Mouse (Mus musculus) forebrain, embryonic 11.5 days (tissue): ENCODE data around the gene Rnd3. TPM values are rescaled to one million over a fixed set of nuclear protein-coding genes. Genes with fewer than 3 reads are reported as not detected.

Experiments used
- ATAC-seq: fragments of 200-750 bp; cut with Nextera tagmentation; replicated peaks from 2 replicates; pipeline ENCODE4 v1.8.0; 2017; ENCODE audit warnings: moderate TSS enrichment; ENCODE audit not compliant: low FRiP score
- DNase-seq: peaks from one replicate; pipeline ENCODE4 v3.0.0-alpha.2; 2017; ENCODE audit warnings: low spot score
- H3K27ac ChIP-seq: fragments of 300-500 bp; sonication (generic); 2 replicates; pipeline ENCODE4 v1.5.1; 2014; ENCODE audit warnings: low read depth, low read length
- H3K27me3 ChIP-seq: fragments of 300-500 bp; sonication (generic); 2 replicates; pipeline ENCODE4 v1.6.1; 2014; ENCODE audit warnings: mild to moderate bottlenecking, low read length, mixed read lengths; ENCODE audit not compliant: control insufficient read depth, insufficient read depth
- H3K36me3 ChIP-seq: fragments of 300-500 bp; sonication (generic); 2 replicates; pipeline ENCODE4 v1.6.1; 2014; ENCODE audit warnings: mild to moderate bottlenecking, low read length, moderate library complexity, mixed read lengths; ENCODE audit not compliant: control insufficient read depth, insufficient read depth
- H3K4me1 ChIP-seq: fragments of 300-500 bp; sonication (generic); replicated peaks from 2 replicates; pipeline ENCODE4 v1.6.1; 2014; ENCODE audit warnings: low read length, mixed read lengths; ENCODE audit not compliant: control insufficient read depth, insufficient read depth
- H3K4me2 ChIP-seq: fragments of 300-500 bp; sonication (generic); 2 replicates; pipeline ENCODE4 v1.6.1; 2014; ENCODE audit warnings: low read depth, mild to moderate bottlenecking, low read length, moderate library complexity, mixed read lengths; ENCODE audit not compliant: severe bottlenecking
- H3K4me3 ChIP-seq: fragments of 300-500 bp; sonication (generic); 2 replicates; pipeline ENCODE4 v1.5.1; 2014; ENCODE audit warnings: low read depth, low read length
- H3K9ac ChIP-seq: fragments of 300-500 bp; sonication (generic); 2 replicates; pipeline ENCODE4 v1.6.1; 2014; ENCODE audit warnings: low read length
- H3K9me3 ChIP-seq: fragments of 300-500 bp; sonication (generic); 2 replicates; pipeline ENCODE4 v1.6.1; 2016; ENCODE audit warnings: low read length, mixed read lengths; ENCODE audit not compliant: control insufficient read depth
- WGBS: fragments of 180-500 bp; shearing (Covaris S2); extraction: QIAGEN DNeasy Blood & Tissue Kit; methylation state at CpG from one replicate; pipeline ENCODE4 v1.1.7; 2014; 5-methylcytosine and 5-hydroxymethylcytosine counted together
- polyA plus RNA-seq: library from polyadenylated mRNA; unstranded; fragments of >200 nt; fragmentation: Nextera tagmentation; extraction: Ambion mirVana; gene quantifications from 2 replicates; pipeline ENCODE4 v1.2.1, GENCODE M21; 2014

Rnd3 gene
- polyA plus RNA-seq, 1 experiment from 2014 or later = 163 TPM

GRCm38 (mm10) chr2:51148454-51148853, 457 bp downstream of the Rnd3 start:
- Histone ChIP-seq H3K27ac (peak overlapping the region; percentile 70; the same call in 1 of the 2 replicates), H3K9me3 (no peaks in the 10 kb centered on the region), H3K4me1 (peaks cover 4% of the 10 kb centered on the region; the same call in 1 of the 2 replicates), H3K9ac (peak overlapping the region; percentile 84), H3K27me3 (no peaks in the 10 kb centered on the region), H3K4me3 (peak overlapping the region; percentile 98), H3K4me2 (peak overlapping the region; percentile 68), H3K36me3 (no peaks in the 10 kb centered on the region)
- DNase-seq = peak; percentile 78
- ATAC-seq = peak; percentile 31
- under 1% methylated on average over 20 of the region's 20 CpGs for WGBS

GRCm38 (mm10) chr2:51148065-51148407, 875 bp downstream of the Rnd3 start:
- Histone ChIP-seq H3K27me3 (no peaks in the 10 kb centered on the region), H3K4me3 (peak overlapping the region; percentile 98), H3K9me3 (no peaks in the 10 kb centered on the region), H3K4me1 (peaks cover 7% of the 10 kb centered on the region), H3K9ac (peak overlapping the region; percentile 84), H3K36me3 (no peaks in the 10 kb centered on the region), H3K4me2 (peak overlapping the region; percentile 68), H3K27ac (peak overlapping the region; percentile 83)
- ATAC-seq (peak; percentile 31; the same call in 1 of the 2 replicates), DNase-seq (no peak)
- under 1% methylated on average over 20 of the region's 20 CpGs for WGBS

- DNase-seq = peak; percentile 86
- no peaks in the 10 kb centered on the region for H3K36me3 ChIP-seq
- ATAC-seq = peak; percentile 62
- under 1% methylated on average over 40 of the region's 45 CpGs for WGBS
- H3K27ac ChIP-seq = peak overlapping the region; percentile 83
- no peaks in the 10 kb centered on the region for H3K27me3 ChIP-seq
- peaks cover 8% of the 10 kb centered on the region for H3K4me1 ChIP-seq
- H3K4me2 ChIP-seq = peak overlapping the region; percentile 68
- peak overlapping the region; percentile 98 for H3K4me3 ChIP-seq
- no peaks in the 10 kb centered on the region for H3K9me3 ChIP-seq
- H3K9ac ChIP-seq = peak overlapping the region; percentile 84
Measured at GRCm38 (mm10) chr2:51147318-51148064, 1.4 kb downstream of the Rnd3 start.

DNA sequence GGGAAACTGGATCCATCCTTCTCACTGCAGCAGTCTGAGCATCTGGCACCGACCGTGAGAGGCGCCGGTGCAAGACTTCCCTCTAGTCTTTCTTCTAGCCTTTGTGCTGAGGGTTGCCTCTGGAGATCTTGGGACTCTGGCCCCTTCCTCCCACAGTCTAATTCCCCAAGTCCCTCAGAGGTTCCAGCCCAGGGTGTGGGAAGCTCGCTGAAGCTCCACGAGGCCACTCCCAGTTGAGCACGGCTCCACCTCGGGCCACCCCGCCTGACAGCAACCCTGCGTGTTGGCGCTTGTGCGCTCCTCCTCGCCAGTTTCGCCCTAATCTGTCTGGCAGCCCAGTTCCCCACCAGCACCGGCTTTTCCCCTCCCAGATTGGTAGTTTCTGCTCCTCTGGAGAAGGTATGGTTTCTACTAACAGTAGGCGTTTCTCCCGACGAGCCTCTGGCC, 2.0 kb downstream of the Rnd3 start:
- Histone ChIP-seq H3K36me3 (no peaks in the 10 kb centered on the region), H3K27ac (peak overlapping the region; percentile 83), H3K4me1 (peaks cover 9% of the 10 kb centered on the region), H3K4me3 (peak overlapping the region; percentile 98), H3K9ac (peak overlapping the region; percentile 84), H3K4me2 (peak overlapping the region; percentile 68), H3K9me3 (no peaks in the 10 kb centered on the region), H3K27me3 (no peaks in the 10 kb centered on the region)
- DNase-seq (peak; percentile 86), ATAC-seq (peak; percentile 60)
- under 1% methylated on average over 18 of the region's 18 CpGs for WGBS

DNA sequence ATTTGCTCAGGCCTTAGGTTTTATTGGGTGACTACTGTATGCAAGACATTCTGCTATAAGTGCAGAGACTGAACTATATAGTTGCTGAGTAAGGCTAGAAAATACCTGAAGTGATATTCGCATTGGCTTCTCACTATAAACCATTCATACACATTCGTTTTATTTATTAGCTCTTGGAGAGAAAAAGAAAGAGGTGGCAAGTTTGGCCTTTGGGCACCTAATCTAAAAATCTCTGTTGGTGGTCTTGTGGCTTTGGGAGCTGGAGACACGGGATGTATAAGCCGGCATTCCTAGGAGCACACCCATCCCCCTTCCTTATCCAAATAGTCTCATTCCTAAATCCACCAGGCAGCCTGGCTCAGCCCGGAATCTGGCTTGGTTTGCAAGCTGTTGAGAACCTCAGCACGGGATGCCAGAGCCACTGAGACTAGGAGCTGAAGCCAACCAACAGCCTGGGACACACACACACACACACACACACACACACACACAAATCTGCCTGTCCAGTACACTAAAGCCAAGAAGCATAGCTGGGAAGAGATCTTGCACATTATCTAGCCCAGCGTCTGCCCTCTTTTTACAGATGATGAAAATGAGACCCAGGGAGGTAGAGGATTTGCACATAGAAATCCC, 3.0 kb downstream of the Rnd3 start:
- no peaks in the 10 kb centered on the region for H3K9me3 ChIP-seq
- H3K9ac ChIP-seq = peak overlapping the region; percentile 84
- H3K4me3 ChIP-seq = peak overlapping the region; percentile 98
- peaks cover 12% of the 10 kb centered on the region for H3K4me1 ChIP-seq
- WGBS = 9% methylated on average over 7 of the region's 7 CpGs
- H3K4me2 ChIP-seq = peak overlapping the region; percentile 68
- no peaks in the 10 kb centered on the region for H3K36me3 ChIP-seq
- H3K27ac ChIP-seq = peak overlapping the region; percentile 62; the same call in 1 of the 2 replicates
- no peaks in the 10 kb centered on the region for H3K27me3 ChIP-seq
- ATAC-seq (peak; percentile 10; the same call in 1 of the 2 replicates), DNase-seq (peak; percentile 72)

GRCm38 (mm10) chr2:51144380-51145120, 4.4 kb downstream of the Rnd3 start:
- no peaks in the 10 kb centered on the region for H3K9me3 ChIP-seq
- H3K27me3 ChIP-seq = no peaks in the 10 kb centered on the region
- H3K27ac ChIP-seq = no peak overlapping the region
- DNase-seq (no peak), ATAC-seq (no peak)
- peak overlapping the region; percentile 27 for H3K4me3 ChIP-seq
- H3K9ac ChIP-seq = peak overlapping the region; percentile 20
- 58% methylated on average over 6 of the region's 6 CpGs for WGBS
- peak overlapping the region; percentile 41 for H3K4me2 ChIP-seq
- peaks cover 21% of the 10 kb centered on the region for H3K4me1 ChIP-seq
- H3K36me3 ChIP-seq = no peaks in the 10 kb centered on the region

DNA sequence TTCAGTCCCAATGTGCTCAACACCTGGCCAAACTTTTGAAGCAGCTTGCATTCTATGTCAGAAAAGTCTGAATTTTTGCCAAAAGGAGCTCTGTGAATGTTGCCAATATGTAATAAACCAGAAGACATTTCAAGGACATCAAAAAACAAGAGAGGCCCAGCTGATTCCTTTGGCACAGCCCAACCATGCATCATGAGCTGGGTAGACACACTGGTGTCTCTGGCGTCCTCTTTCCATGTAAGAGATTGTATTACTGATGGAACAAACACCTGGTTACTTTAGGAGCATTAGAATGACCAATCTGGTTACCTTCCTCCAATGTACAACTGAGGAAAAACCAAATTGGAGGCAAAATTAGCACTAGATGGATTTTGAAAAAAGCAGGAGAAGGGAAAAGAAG, 6.5 kb downstream of the Rnd3 start:
- H3K4me3 ChIP-seq = no peak overlapping the region
- H3K4me1 ChIP-seq = peaks cover 31% of the 10 kb centered on the region
- ATAC-seq = no peak
- H3K36me3 ChIP-seq = no peaks in the 10 kb centered on the region
- no peaks in the 10 kb centered on the region for H3K27me3 ChIP-seq
- WGBS = 56% methylated on average over 1 of the region's 1 CpGs
- H3K27ac ChIP-seq = no peak overlapping the region
- H3K9me3 ChIP-seq = no peaks in the 10 kb centered on the region
- peak overlapping the region; percentile 12; the same call in 1 of the 2 replicates for H3K4me2 ChIP-seq
- H3K9ac ChIP-seq = no peak overlapping the region
- DNase-seq = no peak

GRCm38 (mm10) chr2:51141345-51141744, 7.6 kb downstream of the Rnd3 start:
- H3K27ac ChIP-seq = peak overlapping the region; percentile 68
- H3K9ac ChIP-seq = peak overlapping the region; percentile 49
- ATAC-seq = no peak
- peaks cover 3% of the 10 kb centered on the region; the same call in 1 of the 2 replicates for H3K36me3 ChIP-seq
- no peak for DNase-seq
- 53% methylated on average over 3 of the region's 3 CpGs for WGBS
- H3K9me3 ChIP-seq = no peaks in the 10 kb centered on the region
- peak overlapping the region; percentile 53 for H3K4me2 ChIP-seq
- H3K27me3 ChIP-seq = no peaks in the 10 kb centered on the region
- peaks cover 31% of the 10 kb centered on the region for H3K4me1 ChIP-seq
- H3K4me3 ChIP-seq = peak overlapping the region; percentile 24
